Mouse (Mus musculus) lung, postnatal 0 days (tissue): ENCODE results near the gene Anapc15. TPM values are rescaled to one million over a fixed set of nuclear protein-coding genes. Genes with fewer than 3 reads are reported as not detected.
A peak's percentile ranks its signal among the peaks of the same experiment; 100 is the strongest.

ENCODE experiments used
- ATAC-seq: fragments of 200-750 bp; cut with Nextera tagmentation; 2 replicates; pipeline ENCODE4 v1.8.0; 2017; ENCODE audit warnings: moderate library complexity
- DNase-seq: peaks from one replicate; pipeline ENCODE4 v3.0.0-alpha.2; 2016; ENCODE audit warnings: low spot score
- H3K27ac ChIP-seq: fragments of 300-500 bp; sonication (generic); 2 replicates; pipeline ENCODE4 v1.5.1; 2014; ENCODE audit warnings: antibody characterized with exemption, mild to moderate bottlenecking, low read length, mixed read lengths
- H3K27me3 ChIP-seq: fragments of 300-500 bp; sonication (generic); replicated peaks from 2 replicates; pipeline ENCODE4 v1.6.1; 2014; ENCODE audit warnings: low read length, mixed read lengths; ENCODE audit not compliant: insufficient read depth
- H3K36me3 ChIP-seq: fragments of 300-500 bp; sonication (generic); 2 replicates; pipeline ENCODE4 v1.6.1; 2014; ENCODE audit warnings: low read length, mixed read lengths; ENCODE audit not compliant: insufficient read depth
- H3K4me1 ChIP-seq: fragments of 300-500 bp; sonication (generic); 2 replicates; pipeline ENCODE4 v1.6.1; 2014; ENCODE audit warnings: antibody characterized with exemption, low read depth, low read length, mixed read lengths; ENCODE audit not compliant: insufficient read depth
- H3K4me2 ChIP-seq: fragments of 300-500 bp; sonication (generic); replicated peaks from 2 replicates; pipeline ENCODE4 v1.6.1; 2014; ENCODE audit warnings: low read depth, mild to moderate bottlenecking, low read length, moderate library complexity, mixed read lengths
- H3K4me3 ChIP-seq: fragments of 300-500 bp; sonication (generic); 2 replicates; pipeline ENCODE4 v1.5.1; 2014; ENCODE audit warnings: low read depth, low read length
- H3K9ac ChIP-seq: fragments of 300-500 bp; sonication (generic); replicated peaks from 2 replicates; pipeline ENCODE4 v1.6.1; 2014; ENCODE audit warnings: low read depth, mild to moderate bottlenecking
- H3K9me3 ChIP-seq: fragments of 300-500 bp; sonication (generic); 2 replicates; pipeline ENCODE4 v1.6.1; 2016; ENCODE audit warnings: low read length, mixed read lengths
- CTCF ChIP-seq: IDR thresholded peaks from 2 replicates; pipeline ENCODE4 v1.5.1; 2016; ENCODE audit warnings: antibody characterized with exemption, mild to moderate bottlenecking
- EP300 ChIP-seq: IDR thresholded peaks from 2 replicates; pipeline ENCODE4 v1.6.1; 2016; ENCODE audit warnings: antibody characterized with exemption, mild to moderate bottlenecking, control low read depth
- WGBS: fragments of 180-500 bp; shearing (Covaris S2); extraction: QIAGEN DNeasy Blood & Tissue Kit; methylation state at CpG from one replicate; pipeline ENCODE4 v1.1.7; 2014; 5-methylcytosine and 5-hydroxymethylcytosine counted together
- polyA plus RNA-seq: library from polyadenylated mRNA; unstranded; fragments of >200 nt; fragmentation: Nextera tagmentation; extraction: Ambion mirVana; gene quantifications from 2 replicates; pipeline ENCODE4 v1.2.1, GENCODE M21; 2015

Anapc15 gene
- polyA plus RNA-seq, 1 experiment from 2014 or later, result 28.8 TPM

DNA sequence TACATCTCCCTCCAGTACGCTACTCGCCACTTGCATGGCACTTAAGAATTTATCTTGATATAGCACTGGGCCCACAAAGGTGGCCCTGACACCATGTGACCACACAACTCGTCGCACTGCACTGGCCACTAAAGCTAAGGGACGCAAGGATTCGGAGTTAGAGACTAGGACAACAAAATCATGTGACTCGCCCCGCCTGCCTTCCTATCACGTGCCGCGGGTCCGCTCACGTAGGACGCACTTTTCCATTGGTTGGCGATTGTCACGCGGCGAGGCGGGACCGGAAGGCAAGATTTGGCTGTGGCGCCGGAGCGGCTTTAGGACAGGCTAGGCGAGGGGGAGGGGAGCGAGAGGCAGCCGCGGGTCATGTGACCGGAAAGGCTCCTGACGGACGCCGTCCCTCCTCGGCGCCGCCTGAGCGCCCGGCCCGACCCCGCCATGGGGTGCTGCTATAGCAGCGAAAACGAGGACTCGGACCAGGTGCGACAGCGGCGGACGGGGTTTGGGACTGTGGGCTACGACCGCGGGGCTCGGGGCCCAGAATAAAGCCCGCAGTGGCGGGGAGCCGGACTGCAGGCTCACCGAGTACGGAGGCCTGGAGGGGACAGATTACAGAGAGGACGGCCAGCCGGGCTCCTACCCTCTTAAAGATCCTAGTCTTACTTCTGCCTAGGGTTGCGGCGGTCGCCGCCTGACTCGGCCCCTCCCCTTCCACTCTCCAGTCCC lies 42.2 kb downstream of the Anapc15 start, which contains the start of gene Lamtor1:
Lamtor1 (plus strand) TSS at position 344 of the 726 bp plus-strand sequence.
- ATAC-seq (peak; percentile 98), DNase-seq (peak; percentile 100)
- Histone ChIP-seq H3K36me3 (peaks cover 6% of the 10 kb centered on the region; the same call in 1 of the 2 replicates), H3K4me2 (peak within 1 kb of the TSS; percentile 59), H3K4me1 (peaks cover 6% of the 10 kb centered on the region; the same call in 1 of the 2 replicates), H3K9me3 (no peaks in the 10 kb centered on the region), H3K27me3 (no peaks in the 10 kb centered on the region), H3K9ac (peak within 1 kb of the TSS; percentile 90), H3K4me3 (peak within 1 kb of the TSS; percentile 79), H3K27ac (peak within 1 kb of the TSS; percentile 98)
- under 1% methylated on average over 55 of the region's 61 CpGs for WGBS
- TF ChIP-seq EP300 (peak; percentile 49; the same call in 1 of the 2 replicates), CTCF (no peak)

DNA sequence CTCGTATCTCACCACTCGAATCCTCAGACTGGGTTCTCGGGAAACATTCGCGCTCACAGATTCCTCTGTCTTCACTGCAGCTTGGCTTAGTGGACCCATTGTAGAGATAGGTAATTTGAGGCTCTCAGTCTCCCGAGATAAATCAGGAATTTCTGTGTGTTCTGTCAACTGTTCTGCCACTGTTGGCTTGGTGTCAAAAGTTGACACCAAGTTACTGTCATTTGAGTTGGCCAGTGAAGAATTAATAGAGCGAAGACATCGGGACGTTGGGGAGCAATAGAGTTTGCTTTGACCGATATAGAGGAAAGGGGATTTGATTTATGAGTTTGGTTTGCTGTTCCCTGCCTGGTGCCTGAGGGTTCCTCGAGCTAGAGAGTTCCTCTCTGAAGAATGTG lies 42.8 kb downstream of the Anapc15 start, which contains the start of gene Tomt:
Tomt (minus strand) TSS at position 73 of the 395 bp plus-strand sequence.
- H3K4me2 ChIP-seq, result peak within 1 kb of the TSS; percentile 59
- H3K4me1 ChIP-seq, result peaks cover 6% of the 10 kb centered on the region; the same call in 1 of the 2 replicates
- H3K27me3 ChIP-seq, result no peaks in the 10 kb centered on the region
- ATAC-seq (no peak), DNase-seq (no peak)
- no peaks in the 10 kb centered on the region for H3K9me3 ChIP-seq
- 7% methylated on average over 11 of the region's 11 CpGs for WGBS
- peak within 1 kb of the TSS; percentile 79 for H3K4me3 ChIP-seq
- TF ChIP-seq CTCF, result no peak
- no peak for TF ChIP-seq EP300
- peak within 1 kb of the TSS; percentile 98 for H3K27ac ChIP-seq
- peaks cover 6% of the 10 kb centered on the region; the same call in 1 of the 2 replicates for H3K36me3 ChIP-seq
- peak within 1 kb of the TSS; percentile 90 for H3K9ac ChIP-seq

DNA sequence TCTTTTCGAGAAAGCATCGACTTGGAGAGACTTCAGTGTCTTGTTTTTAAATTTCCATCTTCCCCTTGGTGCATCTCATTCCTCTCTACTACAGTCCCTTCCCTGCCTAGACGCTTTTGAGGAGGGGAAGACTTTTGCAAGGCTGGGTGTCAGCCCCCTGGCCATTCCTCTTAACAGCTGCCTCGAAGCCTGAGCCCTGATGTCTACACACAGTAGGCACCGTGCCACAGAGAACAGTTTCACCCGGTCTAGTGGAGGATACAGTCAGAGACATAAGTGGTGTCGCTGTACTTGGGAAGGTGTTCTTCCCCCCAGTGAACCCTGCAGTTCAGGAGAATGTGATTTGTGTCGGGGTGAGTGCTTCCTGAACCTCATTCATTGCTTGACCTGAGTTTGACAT lies 43.2 kb downstream of the Anapc15 start:
- H3K27ac ChIP-seq, result peak overlapping the region; percentile 98

DNA sequence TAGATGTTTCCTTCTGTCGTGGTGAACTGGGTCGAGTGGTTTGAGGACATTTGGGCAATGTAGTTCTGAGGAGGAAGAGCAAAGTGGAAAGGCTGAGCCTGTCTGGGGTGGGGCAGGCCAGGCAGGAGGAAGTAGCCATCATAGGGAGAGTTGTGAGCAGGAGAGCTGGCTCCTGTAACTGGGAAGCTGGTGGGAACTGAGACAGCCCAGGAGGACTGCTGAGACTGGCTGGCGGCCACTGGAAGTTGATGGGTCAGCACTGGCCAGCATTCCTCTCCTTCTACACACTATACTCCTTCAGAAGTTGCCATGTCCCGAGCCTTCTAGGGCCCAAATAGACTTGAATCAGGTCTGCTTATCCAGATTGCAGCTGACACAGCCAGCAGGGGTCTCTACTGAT lies 44.9 kb downstream of the Anapc15 start:
- Histone ChIP-seq H3K27me3 (no peaks in the 10 kb centered on the region), H3K27ac (no peak overlapping the region), H3K4me2 (no peak overlapping the region), H3K4me3 (no peak overlapping the region), H3K36me3 (peaks cover 20% of the 10 kb centered on the region; the same call in 1 of the 2 replicates), H3K9me3 (no peaks in the 10 kb centered on the region), H3K4me1 (peaks cover 6% of the 10 kb centered on the region; the same call in 1 of the 2 replicates), H3K9ac (0 out of 2 replicates have a peak overlapping the region, but pooled peaks have one; percentile 4)
- ATAC-seq (no peak), DNase-seq (peak; percentile 46)
- TF ChIP-seq EP300 (no peak), CTCF (peak; percentile 45)
- 61% methylated on average over 4 of the region's 4 CpGs for WGBS

More for the DNA sequence above, 43.2 kb downstream of the Anapc15 start:
- Histone ChIP-seq H3K4me3 (peak overlapping the region; percentile 79), H3K9ac (peak overlapping the region; percentile 90), H3K9me3 (no peaks in the 10 kb centered on the region), H3K4me1 (peaks cover 6% of the 10 kb centered on the region; the same call in 1 of the 2 replicates), H3K27me3 (no peaks in the 10 kb centered on the region), H3K36me3 (peaks cover 6% of the 10 kb centered on the region; the same call in 1 of the 2 replicates), H3K4me2 (peak overlapping the region; percentile 59)
- WGBS, result 46% methylated on average over 8 of the region's 8 CpGs
- DNase-seq (no peak), ATAC-seq (no peak)
- TF ChIP-seq EP300 (no peak), CTCF (no peak)

DNA sequence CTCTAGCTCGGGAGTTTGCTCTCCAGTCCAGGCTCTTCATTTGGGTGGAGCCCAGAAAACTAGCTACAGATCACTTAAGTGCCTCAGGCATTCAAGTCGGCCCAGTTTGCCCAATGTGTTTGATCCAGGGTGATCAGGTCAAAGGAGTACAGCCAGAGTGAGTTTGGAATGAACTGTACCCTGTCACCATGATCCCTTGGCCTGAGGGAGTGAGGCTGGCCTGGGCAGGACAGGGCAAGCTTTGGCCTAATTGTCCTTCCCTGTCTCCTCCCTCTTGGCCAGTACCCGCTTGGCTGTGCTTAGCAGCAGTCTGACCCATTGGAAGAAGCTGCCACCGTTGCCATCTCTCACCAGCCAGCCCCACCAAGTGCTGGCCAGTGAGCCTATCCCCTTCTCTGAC lies 46.6 kb downstream of the Anapc15 start:
- TF ChIP-seq CTCF (no peak), EP300 (no peak)
- peaks cover 21% of the 10 kb centered on the region; the same call in 1 of the 2 replicates for H3K36me3 ChIP-seq
- no peak overlapping the region for H3K4me3 ChIP-seq
- H3K9me3 ChIP-seq, result no peaks in the 10 kb centered on the region
- ATAC-seq (no peak), DNase-seq (no peak)
- H3K4me2 ChIP-seq, result no peak overlapping the region
- H3K27me3 ChIP-seq, result no peaks in the 10 kb centered on the region
- H3K27ac ChIP-seq, result no peak overlapping the region
- no peak overlapping the region for H3K9ac ChIP-seq
- WGBS, result 82% methylated on average over 4 of the region's 4 CpGs
- H3K4me1 ChIP-seq, result peaks cover 6% of the 10 kb centered on the region; the same call in 1 of the 2 replicates

DNA sequence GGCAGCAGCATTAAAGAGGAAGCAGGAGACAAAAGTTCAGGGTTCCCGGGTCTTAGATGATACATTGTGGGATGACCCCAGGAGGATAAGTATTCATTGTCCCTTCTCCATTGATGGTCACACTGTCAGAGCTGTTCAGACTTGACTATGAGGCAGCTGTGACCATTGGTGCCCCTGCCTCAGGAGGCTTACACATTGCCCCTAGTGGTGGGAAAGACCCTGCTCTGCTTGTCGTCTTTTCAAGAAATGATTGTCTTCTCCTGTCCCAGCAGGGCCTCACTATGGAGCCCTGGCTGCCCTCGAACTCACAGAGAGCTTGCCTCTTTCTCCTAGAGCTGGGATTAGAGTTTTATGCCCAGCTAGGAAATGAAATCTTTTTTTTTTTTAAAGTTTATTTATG lies 48.5 kb downstream of the Anapc15 start:
- WGBS, result 61% methylated on average over 3 of the region's 3 CpGs
- Histone ChIP-seq H3K4me1 (no peaks in the 10 kb centered on the region; the same call in 1 of the 2 replicates), H3K27ac (no peak overlapping the region), H3K36me3 (peaks cover 21% of the 10 kb centered on the region; the same call in 1 of the 2 replicates), H3K27me3 (no peaks in the 10 kb centered on the region), H3K4me2 (no peak overlapping the region), H3K9me3 (no peaks in the 10 kb centered on the region), H3K4me3 (no peak overlapping the region), H3K9ac (no peak overlapping the region)
- DNase-seq, result no peak
- TF ChIP-seq EP300, result no peak
- peak; percentile 41 for TF ChIP-seq CTCF
- ATAC-seq, result no peak
